Mouse (Mus musculus) ES-Bruce4 (cell line): ENCODE results near the gene Fkbp5.

Experiments used
- CTCF ChIP-seq: IDR thresholded peaks from one replicate; pipeline ENCODE4 v1.8.1; 2011; ENCODE audit warnings: low read depth, low read length
- POLR2A ChIP-seq: IDR thresholded peaks from one replicate; pipeline ENCODE4 v1.8.1; 2011; ENCODE audit warnings: low read length; ENCODE audit not compliant: insufficient read depth

GRCm38 (mm10) chr17:28428474-28429258, 88.7 kb downstream of the Fkbp5 start:
- no peak for TF ChIP-seq CTCF
- TF ChIP-seq POLR2A, result no peak
